Mouse (Mus musculus) heart, postnatal 10 days (tissue): ENCODE measurements around the gene Fgf11. TPM values are rescaled to one million over a fixed set of nuclear protein-coding genes. Genes with fewer than 3 reads are reported as not detected.

Experiments
- DNase-seq, 2 experiments: peaks; one replicate each; pipeline ENCODE4 v3.0.0; 2021
- intact Hi-C: fragments of 180-260 bp; cut with DNase I; formaldehyde crosslinking; loops from one replicate; pipeline ENCODE4 v1.15.1; 2025
- total RNA-seq, 2 experiments: library from RNA; stranded (reverse); gene quantifications; 2 replicates each; pipeline ENCODE4 v1.2.3; 2021

The Fgf11 gene
- total RNA-seq, result 1 to 10 TPM; 1.9 to 3.5 TPM

DNA sequence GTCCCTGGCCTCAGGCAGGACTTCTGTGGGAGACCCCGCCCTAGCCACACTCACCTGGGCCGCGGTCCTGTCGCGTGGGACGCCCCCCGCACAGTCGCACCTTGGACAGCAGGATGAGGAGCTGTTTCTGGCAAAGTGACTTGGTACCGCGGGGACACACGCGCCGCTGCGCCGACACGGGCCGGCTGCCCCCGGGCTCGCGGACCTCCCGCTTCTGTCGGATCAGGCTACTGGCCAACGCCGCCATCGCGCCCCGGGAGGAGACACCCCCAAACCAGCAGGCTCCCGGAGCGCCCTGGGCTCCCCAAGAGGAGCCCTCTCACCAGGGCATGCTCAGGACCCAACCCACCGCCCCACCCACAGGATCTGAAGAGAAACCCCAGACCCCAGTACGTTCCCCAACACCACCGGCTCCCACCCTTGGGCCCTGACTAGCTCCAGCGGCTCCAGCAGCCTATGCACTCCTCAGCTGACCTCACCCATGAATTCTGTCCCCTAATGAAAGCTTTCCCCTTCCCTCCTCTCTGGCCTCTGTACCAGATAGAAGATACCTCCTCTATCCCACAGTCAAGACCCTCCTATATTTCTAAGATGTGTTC lies at the start of gene Fgf11:
Gene Fgf11 (minus strand): TSS at position 479 of the 599 bp plus-strand sequence.
- peak in 1 of 2 experiments; percentile 19 for DNase-seq
- intact Hi-C loops, result no loop called here

DNA sequence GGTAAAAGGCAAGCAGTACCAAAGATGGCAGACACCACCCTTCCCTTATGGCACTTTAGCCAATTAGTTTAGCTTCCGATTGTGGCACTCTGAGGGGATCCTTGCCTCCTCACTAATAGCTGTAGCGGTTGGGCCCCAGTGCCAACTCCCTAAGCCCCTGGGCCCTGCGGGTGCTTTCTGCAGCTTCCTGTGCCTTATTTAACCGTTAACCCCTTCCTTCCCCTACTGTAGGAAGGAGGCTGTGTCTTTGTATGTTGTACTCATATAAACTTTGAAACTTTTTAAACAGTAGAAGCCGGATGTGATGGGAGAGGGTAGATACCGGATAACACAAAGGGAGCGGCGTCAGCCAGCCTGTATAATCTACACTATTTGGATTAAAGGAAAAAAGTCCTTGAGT lies 49.1 kb upstream of the Fgf11 start:
- intact Hi-C loops, result no loop called here

DNA sequence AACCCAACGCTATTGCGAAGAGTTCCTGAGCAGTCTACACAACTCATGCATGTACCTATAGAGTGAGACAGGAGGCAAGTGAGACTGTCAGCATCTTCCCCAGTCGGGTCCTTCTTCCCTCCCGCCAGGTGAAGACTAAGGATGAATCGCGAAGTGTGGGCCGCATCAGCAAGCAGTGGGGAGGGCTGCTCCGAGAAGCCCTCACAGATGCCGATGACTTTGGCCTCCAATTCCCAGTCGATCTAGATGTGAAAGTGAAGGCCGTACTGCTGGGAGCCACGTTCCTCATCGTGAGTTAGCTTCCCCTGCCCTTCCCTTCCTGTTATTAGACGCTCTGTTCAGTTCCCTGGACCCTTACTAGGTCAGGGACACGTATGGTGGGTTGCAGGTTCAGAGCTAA lies 48.2 kb upstream of the Fgf11 start:
- no peak for DNase-seq
- intact Hi-C loops, result no loop called here

More for the DNA sequence above, 49.1 kb upstream of the Fgf11 start:
- DNase-seq, result no peak

DNA sequence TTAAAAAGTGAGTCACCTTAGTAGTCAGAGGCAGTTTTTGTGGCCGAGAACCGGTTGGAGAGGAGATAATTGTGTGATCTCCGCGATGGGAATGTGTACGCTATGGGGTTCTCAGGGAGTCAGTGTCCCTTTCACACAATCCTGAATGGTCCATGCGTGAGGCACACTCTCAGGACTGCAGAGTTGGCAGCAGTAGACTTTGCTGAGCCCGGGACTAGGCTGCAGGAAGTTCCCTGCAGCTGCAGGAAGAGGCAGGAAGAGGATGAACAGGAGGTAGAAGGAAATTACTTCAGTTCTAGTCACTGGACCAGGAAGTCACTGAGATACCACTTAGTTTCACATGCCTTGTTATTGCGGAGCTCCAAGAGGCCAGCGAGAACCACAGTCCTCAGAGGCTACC lies 47.5 kb upstream of the Fgf11 start:
- intact Hi-C loops, result no loop called here
- no peak for DNase-seq

DNA sequence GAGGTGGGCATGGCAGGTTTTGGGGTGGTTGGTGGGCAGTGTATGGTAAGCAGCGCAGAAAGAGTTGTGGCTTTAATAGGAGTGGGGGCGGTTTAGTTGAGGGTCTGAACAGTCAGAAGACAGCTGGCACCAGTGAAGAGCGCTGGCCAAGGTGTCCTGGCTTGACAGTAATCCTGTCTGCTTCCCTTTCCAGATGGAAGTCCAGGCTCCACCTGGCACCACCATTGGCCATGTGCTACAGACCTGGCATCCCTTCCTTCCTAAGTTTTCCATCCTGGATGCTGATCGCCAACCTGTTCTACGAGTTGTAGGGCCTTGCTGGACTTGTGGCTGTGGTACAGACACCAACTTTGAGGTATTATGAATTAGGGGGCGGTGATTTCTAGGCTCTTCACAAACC lies 46.4 kb upstream of the Fgf11 start:
- intact Hi-C loops, result no loop called here
- DNase-seq, result no peak

DNA sequence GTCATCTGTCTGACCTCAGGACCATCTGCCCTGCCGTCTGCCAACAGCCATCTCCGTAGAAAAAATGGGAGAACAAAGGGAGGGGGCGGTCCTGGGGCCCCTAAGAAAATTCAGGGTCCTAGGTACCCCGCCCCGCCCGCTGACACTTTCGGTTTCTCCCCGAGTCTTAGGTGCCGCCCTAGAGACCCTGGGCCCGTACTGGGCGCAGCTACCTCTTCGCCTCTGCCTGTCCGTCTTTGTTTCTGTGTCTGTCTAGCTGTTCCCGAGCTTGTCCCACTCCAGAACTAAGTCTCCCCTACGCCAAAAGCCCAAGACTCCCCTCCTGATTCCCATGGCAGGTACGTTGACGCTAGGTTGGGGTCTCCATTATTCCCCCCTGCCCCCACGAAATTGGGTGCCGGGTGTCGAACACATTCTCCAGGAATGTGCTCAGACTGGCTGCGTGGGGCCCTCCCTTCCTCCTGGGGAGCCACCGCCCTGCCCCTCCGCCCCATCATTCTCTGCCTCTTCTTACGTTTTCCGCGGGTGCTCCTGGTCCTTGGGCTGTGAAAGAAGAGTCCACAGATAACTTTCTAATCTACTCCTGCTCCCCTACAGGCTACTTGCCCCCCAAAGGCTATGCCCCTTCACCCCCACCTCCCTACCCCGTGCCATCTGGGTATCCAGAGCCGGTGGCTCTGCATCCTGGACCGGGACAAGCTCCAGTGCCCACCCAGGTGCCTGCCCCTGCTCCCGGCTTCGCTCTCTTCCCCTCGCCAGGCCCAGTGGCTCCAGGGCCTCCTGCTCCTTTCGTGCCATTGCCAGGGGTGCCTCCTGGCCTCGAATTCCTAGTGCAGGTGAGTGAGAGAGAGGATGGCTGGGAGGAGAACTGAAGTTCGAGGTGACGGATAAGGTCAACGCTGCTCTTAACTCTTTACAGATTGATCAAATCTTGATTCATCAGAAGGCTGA lies 45.4 kb upstream of the Fgf11 start:
- DNase-seq, result peak; percentile 51 to 53
- intact Hi-C loops, result no loop called here

DNA sequence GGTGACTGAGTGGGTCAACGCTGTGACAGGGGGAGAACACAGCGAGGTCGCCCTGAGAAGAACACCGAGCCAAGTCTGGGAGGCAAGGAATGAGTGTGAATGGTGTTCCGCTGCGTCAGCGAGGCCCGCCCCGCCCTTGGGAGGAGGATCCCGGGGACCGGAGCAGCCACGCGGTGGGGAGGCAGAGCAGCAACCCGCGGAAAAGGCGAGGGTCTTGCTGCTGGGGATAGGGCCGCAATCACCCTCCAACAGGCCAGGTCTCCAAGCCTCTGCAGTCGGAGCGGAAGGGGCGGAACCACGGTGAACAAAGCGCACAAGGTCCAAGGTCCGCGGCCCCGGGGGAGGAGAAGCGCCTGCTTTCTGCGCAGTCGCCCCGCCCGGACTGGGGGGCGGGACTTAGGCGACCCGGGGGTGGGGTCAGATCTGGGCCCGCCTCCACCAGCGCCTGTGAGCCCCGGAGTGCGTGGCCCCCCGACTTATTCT lies 44.6 kb upstream of the Fgf11 start, which contains the start of gene Plscr3:
Gene Plscr3 (plus strand): TSS at position 179 of the 483 bp plus-strand sequence.
- intact Hi-C loops, result no loop called here
- DNase-seq, result peak; percentile 94

DNA sequence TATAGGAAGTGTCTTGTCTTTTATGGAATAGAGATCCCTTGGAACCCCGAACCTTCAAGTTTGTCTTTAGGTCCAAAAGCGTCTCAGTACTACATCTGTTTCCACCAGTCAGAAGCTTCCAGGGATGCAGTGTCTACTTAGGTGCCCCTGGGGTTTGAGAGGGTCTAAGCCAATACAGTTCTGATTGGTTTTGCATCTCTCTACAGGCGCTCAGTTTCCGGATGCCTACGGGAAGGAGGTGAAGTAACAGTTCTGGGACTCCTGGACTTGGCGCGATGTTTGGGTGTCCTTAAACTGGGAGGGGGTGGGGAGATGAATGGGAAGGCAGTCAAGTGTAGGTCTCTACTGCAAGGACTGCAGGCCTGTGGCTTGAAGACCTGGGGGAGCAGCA lies 37.1 kb upstream of the Fgf11 start:
- intact Hi-C loops, result no loop called here

DNA sequence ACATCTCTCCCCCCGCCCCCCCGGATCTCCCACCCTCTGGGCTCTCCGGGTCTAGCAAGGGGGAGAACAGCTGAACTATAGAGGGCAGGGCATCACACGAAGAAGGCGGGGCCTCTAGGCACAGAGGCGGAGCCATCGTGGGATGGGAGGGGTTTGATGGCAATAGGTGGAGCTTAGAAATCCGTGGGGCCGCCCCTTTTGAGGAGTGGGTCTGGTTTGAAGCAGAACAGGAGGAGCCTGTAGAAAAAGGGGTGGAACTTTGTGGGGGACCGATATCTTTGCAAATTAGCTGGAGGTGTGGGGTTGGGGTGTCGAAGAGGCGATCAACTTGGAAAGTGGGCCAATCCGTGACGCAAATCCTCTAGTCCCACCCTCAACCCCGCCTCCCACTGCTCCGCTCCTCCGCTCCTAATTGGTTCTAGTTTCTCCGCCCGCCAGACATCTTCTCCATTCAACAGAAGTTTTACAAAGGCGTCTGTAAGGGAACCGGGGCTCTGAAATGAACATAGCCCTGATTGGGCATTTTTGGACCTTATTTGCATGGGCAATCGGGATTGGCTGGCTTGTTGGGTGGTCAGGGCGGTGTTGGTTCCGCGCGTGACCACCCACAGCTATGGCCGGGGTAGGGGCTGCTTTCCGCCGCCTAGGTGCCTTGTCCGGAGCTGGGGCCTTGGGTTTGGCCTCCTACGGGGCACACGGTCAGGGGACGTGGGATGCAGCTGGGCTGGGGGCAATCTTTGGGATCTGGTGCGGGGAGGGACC lies 36.5 kb upstream of the Fgf11 start, which contains the start of gene Tmem256:
Gene Tmem256 (plus strand): TSS at position 563 of the 762 bp plus-strand sequence.
- DNase-seq, result peak; percentile 96 to 97
- intact Hi-C loops, result loop anchor here (2.0 kb wide), 1 partner anchor 35 kb away; no protein-coding TSS in a partner anchor

More for the DNA sequence above, 37.1 kb upstream of the Fgf11 start:
- DNase-seq, result no peak

DNA sequence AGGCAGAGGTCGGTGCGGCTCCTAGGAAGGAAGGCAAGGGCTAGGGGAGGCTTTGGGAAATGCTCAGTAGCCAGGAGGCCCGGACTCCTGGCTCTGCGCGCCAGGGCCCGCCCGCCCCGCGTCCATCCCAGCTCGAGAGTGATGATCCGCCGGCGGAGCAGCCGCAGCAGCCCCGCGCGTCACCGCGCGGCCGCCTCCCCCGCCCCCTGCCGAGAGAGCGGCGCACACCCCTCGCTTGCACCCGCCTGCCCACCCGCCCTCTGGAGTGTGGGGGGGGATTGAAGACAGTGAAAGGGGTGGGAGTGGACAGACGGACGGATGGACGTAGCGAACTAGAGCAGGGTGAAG lies 35.9 kb upstream of the Fgf11 start, which contains the start of gene Nlgn2:
Gene Nlgn2 (minus strand): TSS at position 181 of the 348 bp plus-strand sequence.
- DNase-seq, result no peak
- intact Hi-C loops, result loop anchor here (2.0 kb wide), 1 partner anchor 35 kb away; no protein-coding TSS in a partner anchor

DNA sequence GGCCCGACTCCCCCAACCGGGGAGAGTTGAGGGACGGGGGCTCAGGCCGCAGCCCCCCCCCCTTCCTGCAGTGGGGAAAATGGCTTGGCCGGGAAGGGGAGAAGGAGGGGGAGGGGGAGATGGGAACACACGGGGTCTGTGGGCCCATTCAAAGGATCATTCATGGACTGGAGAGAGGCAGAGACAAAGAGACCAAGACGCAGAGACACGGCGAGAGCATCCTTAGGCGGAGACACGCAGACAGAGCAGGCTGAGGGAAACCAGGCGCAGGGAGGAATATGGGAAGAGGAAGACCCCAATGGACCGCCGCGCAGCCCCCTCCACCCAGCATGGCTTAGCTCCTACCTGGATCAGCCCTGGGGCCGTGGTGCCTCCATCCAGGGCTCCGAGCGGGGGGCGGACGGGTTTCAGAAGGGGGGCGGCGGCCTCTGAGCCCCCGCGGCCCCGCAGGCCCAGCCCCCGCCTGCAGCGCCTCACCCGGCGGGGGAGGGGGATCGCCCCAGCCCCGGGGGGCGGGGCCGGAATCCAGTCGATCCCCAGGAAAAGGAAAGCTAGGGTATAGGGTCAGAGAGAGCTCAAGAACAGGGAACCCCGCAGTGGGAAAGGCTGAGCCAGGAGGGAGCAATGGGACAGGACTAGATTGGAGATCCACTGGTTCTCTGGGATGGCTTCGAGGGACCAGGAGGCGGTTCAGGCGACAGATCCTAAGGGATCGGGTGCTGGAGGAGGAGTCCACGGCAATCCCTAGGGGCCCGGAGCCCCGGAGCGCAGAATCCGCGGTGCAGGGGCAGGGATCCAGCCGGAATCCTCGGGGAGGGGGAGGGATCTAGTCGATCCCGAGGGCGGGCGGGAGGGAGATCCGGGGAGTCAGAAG lies 35.3 kb upstream of the Fgf11 start:
- intact Hi-C loops, result loop anchor here (2.0 kb wide), 1 partner anchor 34 kb away; no protein-coding TSS in a partner anchor
- peak; percentile 47 for DNase-seq

DNA sequence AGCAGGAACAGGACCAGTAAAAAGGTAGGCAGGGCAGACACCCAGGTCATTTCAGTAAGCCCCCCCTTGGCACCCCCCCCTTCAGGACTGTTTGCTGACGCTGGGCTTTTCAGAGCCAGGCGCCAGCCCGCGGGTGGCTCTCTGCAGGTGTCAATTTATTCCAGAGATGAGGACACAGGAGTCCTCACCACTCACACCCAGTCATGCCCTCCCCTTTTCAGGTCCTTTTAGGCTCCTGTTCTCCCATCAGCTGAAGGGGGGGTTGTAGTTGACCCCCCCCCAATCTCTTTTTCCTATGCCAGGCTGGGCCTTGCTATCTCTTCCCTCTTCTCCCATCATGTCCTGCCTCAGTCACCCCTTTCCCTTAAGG lies 34.3 kb upstream of the Fgf11 start:
- no peak for DNase-seq
- intact Hi-C loops, result loop anchor here (2.0 kb wide), 1 partner anchor 33 kb away; no protein-coding TSS in a partner anchor

DNA sequence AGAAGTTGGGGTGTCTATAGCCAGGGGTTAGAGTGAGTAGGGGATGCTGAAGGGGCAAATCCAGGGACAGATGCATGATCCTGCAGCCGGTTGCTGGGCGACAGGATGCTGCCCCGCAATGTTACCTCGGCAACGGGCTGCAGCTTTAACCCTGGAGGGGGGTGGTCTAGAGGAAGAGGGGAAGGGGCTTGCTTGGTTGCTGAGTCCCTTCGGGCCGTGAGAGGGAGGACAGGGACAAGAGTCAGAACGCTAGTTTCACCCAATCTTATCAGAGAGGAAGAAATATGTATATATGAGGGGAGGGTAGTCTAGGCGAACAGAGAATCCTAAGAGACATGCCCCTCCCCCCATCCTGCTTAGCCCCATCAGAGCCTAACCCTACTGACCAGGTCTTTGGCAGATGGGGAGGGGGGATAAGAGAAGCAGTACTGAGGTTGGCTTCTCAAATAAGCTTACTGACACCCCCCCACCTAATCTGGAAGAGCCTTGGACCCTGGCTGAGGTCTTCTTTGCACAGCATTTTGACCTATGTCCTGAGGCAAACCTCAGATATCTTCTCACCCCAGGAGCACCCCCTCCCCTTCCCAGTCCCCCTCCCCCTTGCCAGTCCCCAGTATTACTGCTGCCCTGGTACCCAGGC lies 33.8 kb upstream of the Fgf11 start:
- intact Hi-C loops, result no loop called here
- DNase-seq, result no peak

DNA sequence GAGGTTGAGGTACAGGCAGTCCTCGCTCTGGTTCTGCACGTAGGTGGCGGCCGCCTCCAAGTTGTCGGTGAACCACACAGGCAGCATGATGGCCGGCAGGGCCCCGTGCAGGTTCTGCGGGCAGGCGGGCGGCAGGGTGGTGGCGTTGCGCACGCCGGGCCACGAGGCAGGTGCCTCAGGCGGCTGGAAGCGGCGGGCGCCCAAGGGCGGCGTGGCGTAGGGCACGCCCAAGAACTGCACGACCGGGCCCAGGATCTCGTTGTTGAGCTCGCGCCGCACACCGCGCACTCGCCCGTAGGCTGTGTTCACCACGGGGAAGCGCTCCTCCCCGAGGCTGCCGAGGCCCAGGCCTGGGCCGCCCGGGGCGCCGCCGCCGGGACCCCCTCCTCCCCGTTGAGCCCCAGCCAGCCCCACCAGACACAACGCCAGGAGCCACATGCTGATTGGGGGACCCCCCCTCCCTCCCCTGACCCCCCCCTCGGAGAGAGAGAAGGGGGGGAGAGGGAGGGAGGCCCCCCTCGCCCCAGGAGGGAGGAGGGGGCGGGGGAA lies 32.4 kb upstream of the Fgf11 start:
- intact Hi-C loops, result no loop called here

DNA sequence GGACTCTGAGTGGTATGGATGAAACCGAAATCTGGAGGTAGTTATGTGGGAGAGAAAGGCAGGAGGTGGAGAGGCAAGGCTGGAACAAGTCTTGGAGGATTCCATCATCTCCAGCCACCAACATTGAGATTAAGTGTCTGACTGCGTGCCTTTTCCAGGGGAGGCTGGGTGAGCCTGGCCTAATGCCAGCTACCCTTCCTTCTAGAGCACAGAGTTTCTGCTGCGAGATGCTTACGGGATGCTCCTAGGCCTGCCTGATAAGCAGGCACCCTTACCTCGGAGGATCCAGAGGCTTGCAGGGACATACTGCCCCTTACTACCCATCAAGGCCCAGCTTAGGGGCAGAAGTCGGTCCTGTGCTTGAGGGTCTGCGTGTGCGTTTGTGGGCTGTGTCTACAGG lies 31.9 kb upstream of the Fgf11 start:
- intact Hi-C loops, result no loop called here
- DNase-seq, result no peak

More for the DNA sequence above, 32.4 kb upstream of the Fgf11 start:
- DNase-seq, result peak in 1 of 2 experiments; percentile 35

DNA sequence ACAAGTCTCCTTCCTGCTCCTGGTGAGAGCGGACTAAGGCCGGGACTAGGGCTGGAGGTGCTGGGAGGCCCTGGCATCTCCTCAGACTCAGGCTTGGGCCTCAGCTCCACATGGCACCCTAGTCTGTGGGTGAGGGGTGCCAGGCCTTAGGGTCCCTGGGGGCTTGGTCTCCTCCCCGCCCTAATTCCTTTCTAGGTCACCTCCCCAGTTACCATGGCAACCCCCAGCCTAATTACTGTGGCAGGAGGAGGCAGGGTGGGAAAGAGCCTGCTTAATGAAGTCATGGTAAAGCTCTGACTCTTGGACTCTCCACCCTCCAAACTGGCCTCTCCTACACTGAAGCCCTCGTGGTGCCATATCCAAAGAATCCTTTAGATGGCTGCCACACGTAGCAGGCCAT lies 27.2 kb upstream of the Fgf11 start:
- DNase-seq, result no peak
- intact Hi-C loops, result no loop called here

DNA sequence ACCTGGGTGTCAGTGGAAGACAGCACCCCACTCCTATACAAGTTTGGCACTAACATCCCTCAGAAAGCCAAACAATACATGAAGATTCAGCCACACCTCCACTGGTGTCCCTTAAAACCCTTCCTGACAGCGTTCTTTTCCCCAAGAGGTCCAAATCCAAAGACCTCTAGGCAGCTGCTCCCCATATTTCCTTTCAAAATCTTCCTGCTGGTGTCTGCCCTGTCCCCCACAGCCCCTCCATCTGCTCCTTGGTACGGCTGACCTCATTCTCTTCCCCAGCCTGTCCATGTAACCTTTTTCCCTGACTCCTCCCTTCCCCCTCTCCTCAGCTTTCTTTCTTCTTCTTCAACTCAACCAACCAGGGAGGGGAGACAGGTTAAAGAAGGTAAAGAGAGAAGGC lies 21.8 kb upstream of the Fgf11 start:
- no peak for DNase-seq
- intact Hi-C loops, result no loop called here

DNA sequence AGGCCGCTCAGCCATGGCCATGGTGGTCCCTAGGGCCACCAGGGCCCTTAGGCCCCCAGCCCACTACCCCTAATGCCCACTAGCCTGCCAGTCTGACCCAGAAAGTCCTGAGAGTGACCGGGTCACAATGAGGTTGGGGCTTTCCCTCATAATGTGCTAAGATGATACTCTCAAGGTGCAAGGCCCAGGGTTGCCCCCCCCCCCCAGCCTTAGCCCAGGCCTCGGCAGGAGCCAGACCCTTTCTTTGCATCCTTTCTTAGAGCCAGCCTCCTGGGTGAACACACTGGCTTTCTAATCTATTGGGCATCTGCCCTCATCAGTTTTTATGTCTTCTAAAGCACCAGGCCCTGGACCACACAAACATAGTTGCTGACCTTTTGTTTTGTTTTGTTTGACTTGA lies 20.4 kb upstream of the Fgf11 start, which contains the start of gene Spem1:
Gene Spem1 (minus strand): TSS at position 101 of the 400 bp plus-strand sequence.
- intact Hi-C loops, result no loop called here
- no peak for DNase-seq

DNA sequence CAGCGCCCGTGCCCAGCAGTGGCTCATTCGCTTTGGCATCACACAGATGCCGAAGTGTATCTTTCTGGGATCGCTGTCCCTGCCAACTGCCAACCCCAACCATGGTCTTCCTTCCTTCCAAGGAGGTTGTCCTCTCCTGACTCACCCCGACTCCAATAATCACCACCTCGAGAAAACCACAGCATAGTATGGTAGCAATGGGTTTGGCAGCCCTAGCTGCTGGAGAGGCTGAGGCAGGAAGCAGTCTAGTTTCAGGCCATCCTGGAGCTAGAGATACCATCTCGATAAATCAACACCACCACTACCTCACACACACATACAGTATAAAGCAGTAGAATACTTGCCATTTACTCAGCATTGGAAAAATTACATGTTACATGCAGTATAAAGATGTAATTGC lies 17.2 kb upstream of the Fgf11 start:
- intact Hi-C loops, result no loop called here
- DNase-seq, result no peak
